Mouse (Mus musculus): ENCODE data around the gene Dpp7.
A peak's percentile ranks its signal among the peaks of the same experiment; 100 is the strongest.

The Dpp7 gene

GRCm38 (mm10) chr2:25369996-25370395 is 13.8 kb upstream of the Dpp7 start:
- DNase-seq (ENCODE audit: low read depth, low spot score): no peak

GRCm38 (mm10) chr2:25365091-25365761 is 9.1 kb upstream of the Dpp7 start, which contains the start of gene Uap1l1:
Gene Uap1l1, minus strand, starts transcription at chr2:25365682.
- DNase-seq (ENCODE audit: low read depth, low spot score): peak; percentile 62

- no peak for DNase-seq (ENCODE audit: low read depth, low spot score)
Observed at GRCm38 (mm10) chr2:25364761-25365090, 8.6 kb upstream of the Dpp7 start.

- DNase-seq (ENCODE audit: low read depth, low spot score): no peak
Observed at GRCm38 (mm10) chr2:25364313-25364712, 8.2 kb upstream of the Dpp7 start.

- DNase-seq (ENCODE audit: low read depth, low spot score): no peak
Observed at GRCm38 (mm10) chr2:25363478-25364178, 7.5 kb upstream of the Dpp7 start.

GRCm38 (mm10) chr2:25359848-25360247 is 3.7 kb upstream of the Dpp7 start:
- no peak for DNase-seq (ENCODE audit: low read depth, low spot score)

- no peak for DNase-seq (ENCODE audit: low read depth, low spot score)
Observed at GRCm38 (mm10) chr2:25355419-25356066, 616 bp downstream of the Dpp7 start.

GRCm38 (mm10) chr2:25354211-25354610 is 1.9 kb downstream of the Dpp7 start:
- no peak for DNase-seq (ENCODE audit: low read depth, low spot score)

GRCm38 (mm10) chr2:25350701-25351100 is 5.5 kb downstream of the Dpp7 start:
- DNase-seq (ENCODE audit: low read depth, low spot score): no peak

GRCm38 (mm10) chr2:25349499-25349898 is 6.7 kb downstream of the Dpp7 start:
- no peak for DNase-seq (ENCODE audit: low read depth, low spot score)

- no peak for DNase-seq (ENCODE audit: low read depth, low spot score)
Observed at GRCm38 (mm10) chr2:25348162-25348561, 8.0 kb downstream of the Dpp7 start.

- DNase-seq (ENCODE audit: low read depth, low spot score): no peak
Observed at GRCm38 (mm10) chr2:25338303-25338702, 17.9 kb downstream of the Dpp7 start.

- no peak for DNase-seq (ENCODE audit: low read depth, low spot score)
Observed at GRCm38 (mm10) chr2:25333569-25333968, 22.6 kb downstream of the Dpp7 start.

GRCm38 (mm10) chr2:25332286-25333160 is 23.6 kb downstream of the Dpp7 start, which contains the start of gene Man1b1:
Gene Man1b1, plus strand, starts transcription at chr2:25332338.
- peak; percentile 99 for DNase-seq (ENCODE audit: low read depth, low spot score)

GRCm38 (mm10) chr2:25331470-25331869 is 24.7 kb downstream of the Dpp7 start:
- no peak for DNase-seq (ENCODE audit: low read depth, low spot score)

GRCm38 (mm10) chr2:25328440-25328839 is 27.7 kb downstream of the Dpp7 start:
- peak; percentile 35 for DNase-seq (ENCODE audit: low read depth, low spot score)

GRCm38 (mm10) chr2:25326036-25326435 is 30.1 kb downstream of the Dpp7 start:
- DNase-seq (ENCODE audit: low read depth, low spot score): no peak

- DNase-seq (ENCODE audit: low read depth, low spot score): no peak
Observed at GRCm38 (mm10) chr2:25320084-25320483, 36.1 kb downstream of the Dpp7 start.

GRCm38 (mm10) chr2:25318971-25319773 is 37.0 kb downstream of the Dpp7 start, which contains the start of gene Grin1:
Gene Grin1, minus strand, starts transcription at chr2:25319187.
- DNase-seq (ENCODE audit: low read depth, low spot score): peak; percentile 78

- DNase-seq (ENCODE audit: low read depth, low spot score): no peak
Observed at GRCm38 (mm10) chr2:25318119-25318966, 37.8 kb downstream of the Dpp7 start.

Data from forelimb bud, embryonic 11.5 days (tissue).